Mouse (Mus musculus) kidney, adult 2 months (tissue): ENCODE data around the gene Tmem235.

Source experiments
- CTCF ChIP-seq: fragments of 200-500 bp; conservative IDR thresholded peaks from 2 replicates; pipeline ENCODE4 v1.5.1; 2011; ENCODE audit warnings: low read depth, mild to moderate bottlenecking, control low read depth, low read length, moderate library complexity, mixed read lengths; ENCODE audit not compliant: insufficient read depth, insufficient read length
- POLR2A ChIP-seq: fragments of 200-500 bp; IDR thresholded peaks from one replicate; pipeline ENCODE4 v1.6.1; 2011; ENCODE audit warnings: low read depth, low read length, control low read depth

DNA sequence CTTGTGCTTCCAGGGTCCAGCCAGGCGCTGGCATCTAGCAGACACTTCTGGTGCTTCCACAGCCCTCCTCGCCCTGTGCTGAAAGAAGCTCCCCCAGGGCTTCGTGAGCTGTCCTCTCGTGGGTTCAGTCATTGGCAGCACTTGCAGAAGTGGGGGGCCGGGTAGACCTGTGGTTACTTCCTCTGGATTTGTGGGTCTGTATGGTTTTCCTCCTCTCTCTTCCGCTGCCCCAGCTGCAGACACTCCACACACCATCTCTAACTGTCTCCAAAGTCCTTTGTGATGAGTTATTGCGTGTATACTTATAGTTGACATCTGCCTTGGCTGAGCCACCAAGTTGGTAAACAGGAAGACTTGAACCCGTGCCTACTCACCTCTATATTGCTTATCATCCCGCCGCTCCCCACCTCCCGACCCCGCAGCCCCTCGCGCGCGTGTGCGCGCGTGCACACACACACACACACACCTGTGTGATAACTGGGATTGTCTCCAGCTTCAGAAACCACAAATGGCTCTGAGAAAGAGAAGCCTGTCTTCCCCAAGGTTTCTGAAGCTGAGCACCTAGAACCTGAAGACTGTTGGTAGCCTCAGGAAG is 31.1 kb downstream of the Tmem235 start:
- no peak for TF ChIP-seq POLR2A
- no peak for TF ChIP-seq CTCF
